Mouse (Mus musculus): ENCODE measurements around the gene Defb48. TPM values are rescaled to one million over a fixed set of nuclear protein-coding genes. Genes with fewer than 3 reads are reported as not detected.

Defb48 gene
- not detected in 2 replicates for polyA plus RNA-seq (2015; fragmentation: Nextera tagmentation; extraction: Ambion mirVana)

GRCm38 (mm10) chr14:62984410-62984809, at the start of gene Defb48:
Defb48 (minus strand) TSS chr14:62984510.
- WGBS, result 84% methylated on average over 1 of the region's 1 CpGs
- Histone ChIP-seq H3K4me3 (replicated peaks) (no peak within 1 kb of the TSS), H3K9ac (no peak within 1 kb of the TSS), H3K27ac (no peak within 1 kb of the TSS), H3K36me3 (no peaks in the 10 kb centered on the region), H3K4me2 (no peak within 1 kb of the TSS), H3K27me3 (no peaks in the 10 kb centered on the region), H3K4me1 (no peaks in the 10 kb centered on the region), H3K9me3 (replicated peaks) (no peaks in the 10 kb centered on the region)
- no peak for ATAC-seq (replicated peaks; ENCODE audit: low FRiP score)

DNA sequence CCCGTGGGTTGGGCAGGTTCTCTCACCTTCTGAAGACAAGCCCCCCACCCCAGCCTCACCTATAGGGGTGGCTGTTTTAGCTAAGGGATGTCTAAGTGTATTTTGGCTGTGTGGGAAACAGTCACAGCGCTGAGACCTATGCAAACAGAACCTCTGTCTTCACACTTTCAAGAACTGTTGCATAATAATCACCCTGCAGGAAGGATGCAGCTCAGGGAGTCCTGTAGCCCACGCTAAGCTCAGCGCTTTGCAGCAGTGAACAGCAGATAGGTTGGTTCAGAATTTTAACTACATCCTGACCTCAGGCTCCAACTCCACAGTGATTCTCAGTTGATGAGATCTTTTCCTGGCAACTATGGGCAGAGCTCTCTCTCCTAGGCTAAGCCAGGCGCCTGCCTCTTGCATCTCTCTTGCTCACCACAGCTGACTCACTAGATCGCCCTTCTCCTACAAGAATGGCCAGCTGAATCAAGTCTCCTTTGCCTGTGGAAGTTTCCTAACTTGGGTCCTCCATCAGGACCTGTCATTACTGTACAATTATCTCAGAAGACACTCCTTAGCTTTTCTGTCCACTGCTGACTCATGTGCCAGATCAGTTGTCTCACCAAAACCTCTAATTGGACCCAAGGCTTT, 36.3 kb upstream of the Defb48 start:
- no peak overlapping the region for H3K9ac ChIP-seq
- H3K4me2 ChIP-seq, result no peak overlapping the region
- ATAC-seq (replicated peaks; ENCODE audit: low FRiP score), result no peak
- no peak overlapping the region for H3K4me3 ChIP-seq (replicated peaks)
- 58% methylated on average over 6 of the region's 6 CpGs for WGBS
- H3K9me3 ChIP-seq (replicated peaks), result no peaks in the 10 kb centered on the region
- no peaks in the 10 kb centered on the region for H3K27me3 ChIP-seq
- no peaks in the 10 kb centered on the region for H3K36me3 ChIP-seq
- H3K27ac ChIP-seq, result no peak overlapping the region
- no peaks in the 10 kb centered on the region for H3K4me1 ChIP-seq

- no peak overlapping the region for H3K9ac ChIP-seq
- no peak overlapping the region for H3K4me2 ChIP-seq
- no peaks in the 10 kb centered on the region for H3K27me3 ChIP-seq
- H3K27ac ChIP-seq, result no peak overlapping the region
- H3K9me3 ChIP-seq (replicated peaks), result no peaks in the 10 kb centered on the region
- H3K4me1 ChIP-seq, result no peaks in the 10 kb centered on the region
- WGBS, result 82% methylated on average over 4 of the region's 4 CpGs
- no peak for ATAC-seq (replicated peaks; ENCODE audit: low FRiP score)
- H3K4me3 ChIP-seq (replicated peaks), result no peak overlapping the region
- no peaks in the 10 kb centered on the region for H3K36me3 ChIP-seq
Observed at GRCm38 (mm10) chr14:63014667-63015066, 30.4 kb upstream of the Defb48 start.

DNA sequence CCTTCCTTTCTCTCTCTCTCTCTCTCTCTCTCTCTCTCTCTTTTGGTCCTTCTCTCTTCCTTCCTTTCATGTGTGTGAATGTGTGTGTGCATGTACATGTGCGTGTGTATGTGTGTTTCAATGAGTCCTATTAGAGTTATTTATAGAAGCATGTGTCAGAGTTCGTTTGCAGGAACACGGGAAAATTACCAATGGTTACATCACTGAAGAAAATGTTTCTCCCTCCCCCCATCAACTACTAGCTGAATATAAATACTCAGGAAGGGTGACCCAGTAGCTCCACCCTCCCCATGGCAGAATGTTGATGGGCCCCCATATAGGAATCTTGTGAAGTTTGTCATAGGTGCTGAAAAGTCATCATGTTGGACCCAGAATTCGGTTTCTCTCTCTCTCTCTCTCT, 28.8 kb upstream of the Defb48 start:
- no peaks in the 10 kb centered on the region for H3K9me3 ChIP-seq (replicated peaks)
- H3K27me3 ChIP-seq, result no peaks in the 10 kb centered on the region
- WGBS, result 74% methylated on average over 4 of the region's 4 CpGs
- no peak overlapping the region for H3K4me3 ChIP-seq (replicated peaks)
- H3K36me3 ChIP-seq, result no peaks in the 10 kb centered on the region
- H3K9ac ChIP-seq, result no peak overlapping the region
- H3K27ac ChIP-seq, result no peak overlapping the region
- no peak overlapping the region for H3K4me2 ChIP-seq
- no peaks in the 10 kb centered on the region for H3K4me1 ChIP-seq
- no peak for ATAC-seq (replicated peaks; ENCODE audit: low FRiP score)

GRCm38 (mm10) chr14:63011471-63011870, 27.2 kb upstream of the Defb48 start, which contains the start of gene Defb43:
Defb43 (plus strand) TSS chr14:63011771.
- no peak for ATAC-seq (replicated peaks; ENCODE audit: low FRiP score)
- no peaks in the 10 kb centered on the region for H3K36me3 ChIP-seq
- 96% methylated on average over 5 of the region's 5 CpGs for WGBS
- H3K9me3 ChIP-seq (replicated peaks), result no peaks in the 10 kb centered on the region
- H3K4me1 ChIP-seq, result no peaks in the 10 kb centered on the region
- no peak within 1 kb of the TSS for H3K9ac ChIP-seq
- H3K27me3 ChIP-seq, result no peaks in the 10 kb centered on the region
- no peak within 1 kb of the TSS for H3K4me3 ChIP-seq (replicated peaks)
- H3K4me2 ChIP-seq, result no peak within 1 kb of the TSS
- no peak within 1 kb of the TSS for H3K27ac ChIP-seq

GRCm38 (mm10) chr14:63002588-63002987, 18.3 kb upstream of the Defb48 start:
- Histone ChIP-seq H3K4me2 (no peak overlapping the region), H3K36me3 (no peaks in the 10 kb centered on the region), H3K27me3 (no peaks in the 10 kb centered on the region), H3K27ac (no peak overlapping the region), H3K4me3 (replicated peaks) (no peak overlapping the region), H3K9me3 (replicated peaks) (no peaks in the 10 kb centered on the region), H3K9ac (no peak overlapping the region), H3K4me1 (peaks cover 1% of the 10 kb centered on the region; the same call in 1 of the 2 replicates)
- WGBS, result 70% methylated on average over 2 of the region's 2 CpGs
- no peak for ATAC-seq (replicated peaks; ENCODE audit: low FRiP score)

- WGBS, result 89% methylated on average over 4 of the region's 4 CpGs
Observed at GRCm38 (mm10) chr14:62998977-62999376, 14.7 kb upstream of the Defb48 start.

DNA sequence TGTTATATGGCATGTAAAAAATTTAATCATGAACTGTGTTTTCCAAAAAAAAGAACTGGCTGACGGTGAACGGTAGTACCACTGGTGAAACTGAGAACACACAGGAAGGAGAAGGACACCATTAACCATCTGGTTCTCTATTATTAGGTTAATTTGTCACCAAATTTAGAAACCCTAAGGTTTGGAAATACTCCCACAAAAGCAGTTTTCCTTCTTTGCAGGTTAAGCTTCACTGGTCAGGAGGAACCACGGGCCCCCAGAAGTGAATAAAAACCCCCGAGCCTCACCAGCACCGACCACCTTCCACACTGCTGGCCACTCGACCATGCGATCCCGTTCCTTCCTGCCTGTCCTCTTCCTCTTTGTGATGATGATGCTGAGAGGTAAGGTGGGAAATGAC, 13.5 kb upstream of the Defb48 start, which contains the start of gene Defb47:
TSS of gene Defb47 (plus strand) at position 301 of the 400 bp plus-strand sequence.
- Histone ChIP-seq H3K4me1 (peaks cover 3% of the 10 kb centered on the region; the same call in 1 of the 2 replicates), H3K9ac (no peak within 1 kb of the TSS), H3K36me3 (no peaks in the 10 kb centered on the region), H3K4me2 (no peak within 1 kb of the TSS), H3K4me3 (replicated peaks) (no peak within 1 kb of the TSS), H3K27me3 (no peaks in the 10 kb centered on the region), H3K9me3 (replicated peaks) (no peaks in the 10 kb centered on the region), H3K27ac (no peak within 1 kb of the TSS)
- 55% methylated on average over 8 of the region's 8 CpGs for WGBS
- no peak for ATAC-seq (replicated peaks; ENCODE audit: low FRiP score)

More at GRCm38 (mm10) chr14:62998977-62999376, 14.7 kb upstream of the Defb48 start:
- Histone ChIP-seq H3K4me3 (replicated peaks) (no peak overlapping the region), H3K4me2 (no peak overlapping the region), H3K9me3 (replicated peaks) (no peaks in the 10 kb centered on the region), H3K9ac (no peak overlapping the region), H3K36me3 (no peaks in the 10 kb centered on the region), H3K27me3 (no peaks in the 10 kb centered on the region), H3K27ac (no peak overlapping the region), H3K4me1 (peaks cover 3% of the 10 kb centered on the region; the same call in 1 of the 2 replicates)
- ATAC-seq (replicated peaks; ENCODE audit: low FRiP score), result no peak

DNA sequence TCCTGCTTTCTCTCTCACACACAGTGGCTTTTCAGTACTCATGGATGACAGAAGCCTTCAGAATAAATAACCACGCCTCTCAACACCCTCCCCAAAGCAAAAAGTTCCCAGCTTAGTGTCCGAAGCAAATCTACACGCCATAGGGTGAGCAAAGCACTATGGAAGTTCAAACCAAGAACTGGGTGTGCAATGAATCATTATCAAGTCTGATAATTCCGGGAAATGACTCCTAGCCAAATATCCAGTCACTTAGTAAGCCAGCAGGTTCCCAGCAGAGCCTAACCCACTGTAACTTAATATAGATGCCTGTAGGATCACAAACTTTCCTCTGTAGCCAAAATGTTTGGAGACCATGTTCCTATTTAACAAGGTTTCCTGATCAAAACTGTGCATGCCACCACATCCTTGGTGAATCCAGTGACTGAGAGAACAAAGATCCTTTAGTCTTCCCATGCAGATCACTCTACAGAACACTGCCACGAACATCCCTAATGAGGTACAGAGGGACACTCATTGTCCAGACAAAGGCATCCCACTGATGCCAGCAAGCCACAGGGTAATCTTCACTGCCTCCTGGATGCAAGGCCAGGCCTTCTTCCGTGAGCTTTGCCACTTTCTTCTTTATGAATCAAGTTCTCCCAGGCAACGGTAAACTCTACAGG, 7.7 kb upstream of the Defb48 start:
- Histone ChIP-seq H3K4me1 (no peaks in the 10 kb centered on the region), H3K9ac (no peak overlapping the region), H3K36me3 (no peaks in the 10 kb centered on the region), H3K27ac (no peak overlapping the region), H3K4me2 (no peak overlapping the region), H3K9me3 (replicated peaks) (no peaks in the 10 kb centered on the region), H3K27me3 (no peaks in the 10 kb centered on the region), H3K4me3 (replicated peaks) (no peak overlapping the region)
- no peak for ATAC-seq (replicated peaks; ENCODE audit: low FRiP score)
- 76% methylated on average over 7 of the region's 7 CpGs for WGBS

DNA sequence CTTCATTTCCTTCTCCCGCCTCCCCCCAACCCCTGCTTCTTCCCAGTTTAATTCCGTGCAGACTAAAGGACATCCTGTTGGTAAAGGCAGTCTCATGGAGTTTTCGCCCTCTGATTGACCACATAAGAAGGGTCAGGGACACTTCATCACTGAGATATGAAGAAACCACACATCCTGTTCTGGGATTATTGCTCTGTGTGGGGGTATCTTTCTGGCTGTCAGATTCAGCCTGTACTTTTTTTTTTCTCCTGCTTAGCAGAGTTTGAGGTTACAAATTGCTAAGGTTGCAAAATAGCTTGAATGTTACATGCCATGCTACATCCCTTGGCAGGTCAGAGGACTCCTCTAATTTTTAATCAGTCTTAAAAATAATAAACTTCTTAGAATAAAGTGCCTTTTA, 7.0 kb upstream of the Defb48 start:
- Histone ChIP-seq H3K36me3 (no peaks in the 10 kb centered on the region), H3K4me3 (replicated peaks) (no peak overlapping the region), H3K27ac (no peak overlapping the region), H3K4me2 (no peak overlapping the region), H3K4me1 (no peaks in the 10 kb centered on the region), H3K9ac (no peak overlapping the region), H3K9me3 (replicated peaks) (no peaks in the 10 kb centered on the region), H3K27me3 (no peaks in the 10 kb centered on the region)
- WGBS, result 63% methylated on average over 3 of the region's 3 CpGs
- no peak for ATAC-seq (replicated peaks; ENCODE audit: low FRiP score)

DNA sequence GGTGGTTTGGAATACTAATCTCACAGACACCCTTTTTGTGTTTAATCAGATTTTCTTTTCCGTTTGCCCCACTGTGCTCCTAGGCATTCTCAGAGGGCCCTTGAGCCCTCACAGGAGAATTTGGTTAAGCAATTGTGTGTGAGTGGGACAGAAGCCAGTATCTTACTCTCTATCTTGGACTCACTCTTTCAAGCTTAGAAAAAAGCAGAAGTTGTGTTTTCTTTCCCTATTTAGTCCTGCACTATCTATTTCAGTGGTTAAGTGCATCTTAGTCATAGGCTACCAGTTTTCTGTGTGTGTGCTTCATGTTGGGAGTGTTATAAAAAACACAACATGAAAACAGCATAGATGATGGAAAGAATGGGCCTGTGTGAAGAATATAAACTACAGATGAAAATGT, 4.5 kb downstream of the Defb48 start:
- 81% methylated on average over 1 of the region's 1 CpGs for WGBS
- Histone ChIP-seq H3K4me1 (no peaks in the 10 kb centered on the region), H3K27ac (no peak overlapping the region), H3K27me3 (no peaks in the 10 kb centered on the region), H3K4me2 (no peak overlapping the region), H3K4me3 (replicated peaks) (no peak overlapping the region), H3K9ac (no peak overlapping the region), H3K9me3 (replicated peaks) (no peaks in the 10 kb centered on the region), H3K36me3 (no peaks in the 10 kb centered on the region)
- ATAC-seq (replicated peaks; ENCODE audit: low FRiP score), result no peak

DNA sequence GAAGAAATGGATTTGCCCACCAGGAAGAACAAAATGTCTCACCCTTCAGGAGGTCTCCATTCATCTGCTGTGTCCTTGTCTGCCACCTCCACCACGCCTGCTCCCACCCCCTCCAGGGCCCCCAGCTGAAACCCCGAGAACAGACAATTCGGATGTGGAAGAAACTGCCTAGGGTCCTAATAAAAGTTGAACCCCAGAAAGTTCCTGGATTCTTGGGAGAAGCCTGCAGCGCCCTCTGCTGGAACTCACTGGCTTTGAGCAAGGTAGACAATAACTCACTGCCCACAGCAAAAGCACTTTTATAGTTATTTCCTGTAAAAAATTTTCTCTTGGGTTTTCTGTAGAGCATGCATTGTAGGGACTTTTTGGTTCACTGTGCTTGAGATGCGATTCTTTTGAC, 9.3 kb downstream of the Defb48 start:
- no peak overlapping the region for H3K9ac ChIP-seq
- no peaks in the 10 kb centered on the region for H3K9me3 ChIP-seq (replicated peaks)
- no peak for ATAC-seq (replicated peaks; ENCODE audit: low FRiP score)
- no peaks in the 10 kb centered on the region for H3K27me3 ChIP-seq
- no peak overlapping the region for H3K27ac ChIP-seq
- H3K4me2 ChIP-seq, result no peak overlapping the region
- no peaks in the 10 kb centered on the region for H3K36me3 ChIP-seq
- 7% methylated on average over 5 of the region's 5 CpGs for WGBS
- no peaks in the 10 kb centered on the region for H3K4me1 ChIP-seq
- no peak overlapping the region for H3K4me3 ChIP-seq (replicated peaks)

All from kidney, embryonic 15.5 days (tissue).